Mouse (Mus musculus) testis, adult 2 months (tissue): ENCODE data around the gene Rnf26. TPM values are rescaled to one million over a fixed set of nuclear protein-coding genes. Genes with fewer than 3 reads are reported as not detected.

Experiments used
- H3K27ac ChIP-seq: fragments of 200-500 bp; 2 replicates; pipeline ENCODE4 v1.5.1; 2012; ENCODE audit warnings: low read depth, low read length; ENCODE audit not compliant: control insufficient read depth, insufficient read depth
- H3K27me3 ChIP-seq: fragments of 200-500 bp; 2 replicates; pipeline ENCODE4 v1.6.1; 2012; ENCODE audit warnings: mild to moderate bottlenecking, low read length, moderate library complexity; ENCODE audit not compliant: control insufficient read depth, insufficient read depth
- H3K36me3 ChIP-seq: fragments of 200-500 bp; 2 replicates; pipeline ENCODE4 v1.6.1; 2012; ENCODE audit warnings: mild to moderate bottlenecking, low read length; ENCODE audit not compliant: control insufficient read depth, insufficient read depth
- H3K4me1 ChIP-seq: fragments of 200-500 bp; 2 replicates; pipeline ENCODE4 v1.6.1; 2012; ENCODE audit warnings: low read length; ENCODE audit not compliant: control insufficient read depth, insufficient read depth
- H3K4me3 ChIP-seq: fragments of 200-500 bp; 2 replicates; pipeline ENCODE4 v1.5.1; 2012; ENCODE audit warnings: low read depth, mild to moderate bottlenecking, low read length, moderate library complexity, mixed read lengths; ENCODE audit not compliant: control insufficient read depth
- CTCF ChIP-seq: fragments of 200-500 bp; IDR thresholded peaks from 2 replicates; pipeline ENCODE4 v1.5.1; 2012; ENCODE audit warnings: low read depth, mild to moderate bottlenecking, inconsistent platforms, low read length, moderate library complexity; ENCODE audit not compliant: control insufficient read depth, insufficient read depth, insufficient replicate concordance
- POLR2A ChIP-seq: fragments of 200-500 bp; IDR thresholded peaks from 2 replicates; pipeline ENCODE4 v1.6.1; 2012; ENCODE audit warnings: low read depth, mild to moderate bottlenecking, inconsistent platforms, low read length, moderate library complexity; ENCODE audit not compliant: control insufficient read depth
- polyA plus RNA-seq: library from polyadenylated mRNA; depleted of rRNA; stranded (reverse); fragments of >200 nt; gene quantifications from 2 replicates; pipeline ENCODE4 v1.2.3, GENCODE M21; 2012

Gene Rnf26
- polyA plus RNA-seq, 1 experiment: 37.5 TPM

DNA sequence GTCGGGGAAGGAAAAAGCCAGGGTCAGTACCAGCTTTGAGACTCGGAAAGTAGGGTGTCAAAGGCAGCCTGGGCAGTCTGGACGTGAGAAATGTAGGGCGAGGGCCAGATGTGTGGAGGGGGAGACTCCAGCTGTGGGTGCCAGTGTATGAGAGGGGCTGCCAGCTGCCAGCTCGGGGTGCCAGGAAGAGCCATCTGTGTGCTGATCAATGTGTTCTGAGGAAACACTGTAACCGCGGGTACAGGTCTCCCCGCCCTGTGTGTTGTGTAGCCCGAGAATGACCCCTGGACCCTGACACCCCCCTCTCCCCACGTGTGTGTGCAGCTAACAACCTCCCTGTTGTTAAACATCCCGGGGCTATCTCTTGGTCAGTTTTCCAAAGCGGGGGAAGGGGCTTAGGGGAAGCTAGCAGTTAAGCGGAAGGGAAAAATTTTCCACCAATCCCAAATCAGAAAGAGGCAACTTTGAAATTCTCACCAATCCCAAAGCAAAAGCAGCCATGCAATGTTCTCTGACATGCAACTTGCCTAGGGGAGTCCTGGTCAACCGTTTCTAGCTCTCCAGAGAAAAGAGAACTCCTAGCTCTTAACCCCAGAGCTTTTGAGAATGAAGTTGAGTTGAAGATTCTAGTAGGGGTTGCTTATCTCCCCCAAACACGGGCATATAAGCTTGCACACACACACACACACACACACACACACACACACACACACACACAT is 45.9 kb downstream of the Rnf26 start:
- TF ChIP-seq POLR2A (no peak), CTCF (no peak)
- H3K36me3 ChIP-seq: no peaks in the 10 kb centered on the region
- H3K27ac ChIP-seq: peak overlapping the region; percentile 82
- H3K4me1 ChIP-seq: peaks cover 7% of the 10 kb centered on the region
- peak overlapping the region; percentile 99 for H3K4me3 ChIP-seq
- H3K27me3 ChIP-seq: no peaks in the 10 kb centered on the region

- H3K27ac ChIP-seq: peak within 1 kb of the TSS; percentile 82
Observed at GRCm38 (mm10) chr9:44066785-44067225, 46.5 kb downstream of the Rnf26 start, which contains the start of gene Usp2. Gene Usp2 (plus strand): TSS chr9:44067021.

GRCm38 (mm10) chr9:44065177-44065576 is 48.1 kb downstream of the Rnf26 start:
- no peak overlapping the region for H3K27ac ChIP-seq
- no peaks in the 10 kb centered on the region for H3K27me3 ChIP-seq
- peak overlapping the region; percentile 64; the same call in 1 of the 2 replicates for H3K4me3 ChIP-seq
- H3K36me3 ChIP-seq: no peaks in the 10 kb centered on the region
- H3K4me1 ChIP-seq: peaks cover 5% of the 10 kb centered on the region
- TF ChIP-seq CTCF (no peak), POLR2A (no peak)

More at GRCm38 (mm10) chr9:44066785-44067225, 46.5 kb downstream of the Rnf26 start, which contains the start of gene Usp2:
- Histone ChIP-seq H3K4me1 (peaks cover 5% of the 10 kb centered on the region), H3K27me3 (no peaks in the 10 kb centered on the region), H3K36me3 (no peaks in the 10 kb centered on the region), H3K4me3 (peak within 1 kb of the TSS; percentile 99)
- TF ChIP-seq POLR2A (peak; percentile 65; the same call in 1 of the 2 replicates), CTCF (peak; percentile 80)

DNA sequence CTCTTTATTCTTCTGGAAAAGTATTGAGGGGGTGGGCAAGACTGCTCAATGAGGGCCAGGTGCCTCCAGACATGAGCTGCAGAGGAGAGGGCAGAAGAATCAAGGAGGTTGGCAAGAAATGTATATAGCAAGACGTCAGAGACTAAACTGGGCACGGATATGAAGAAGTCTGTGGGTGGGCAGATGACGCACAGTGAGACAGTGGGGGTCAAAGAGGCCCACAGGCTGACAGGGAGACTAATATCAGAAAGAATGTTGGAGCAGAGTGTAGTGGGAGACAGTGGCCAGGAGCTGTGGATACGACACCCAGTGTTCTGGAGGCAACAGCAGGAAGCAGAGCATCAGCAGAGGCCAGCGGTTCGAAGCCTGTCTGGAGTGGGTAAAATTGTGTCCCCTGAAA is 54.7 kb downstream of the Rnf26 start:
- TF ChIP-seq CTCF (no peak), POLR2A (no peak)
- H3K27ac ChIP-seq: no peak overlapping the region

GRCm38 (mm10) chr9:44053936-44054335 is 59.4 kb downstream of the Rnf26 start:
- Histone ChIP-seq H3K4me3 (no peak overlapping the region), H3K27me3 (no peaks in the 10 kb centered on the region), H3K27ac (no peak overlapping the region), H3K4me1 (no peaks in the 10 kb centered on the region), H3K36me3 (no peaks in the 10 kb centered on the region)
- TF ChIP-seq POLR2A (no peak), CTCF (no peak)

More for the DNA sequence above, 54.7 kb downstream of the Rnf26 start:
- no peaks in the 10 kb centered on the region for H3K27me3 ChIP-seq
- no peaks in the 10 kb centered on the region for H3K4me1 ChIP-seq
- no peaks in the 10 kb centered on the region for H3K36me3 ChIP-seq
- H3K4me3 ChIP-seq: no peak overlapping the region

DNA sequence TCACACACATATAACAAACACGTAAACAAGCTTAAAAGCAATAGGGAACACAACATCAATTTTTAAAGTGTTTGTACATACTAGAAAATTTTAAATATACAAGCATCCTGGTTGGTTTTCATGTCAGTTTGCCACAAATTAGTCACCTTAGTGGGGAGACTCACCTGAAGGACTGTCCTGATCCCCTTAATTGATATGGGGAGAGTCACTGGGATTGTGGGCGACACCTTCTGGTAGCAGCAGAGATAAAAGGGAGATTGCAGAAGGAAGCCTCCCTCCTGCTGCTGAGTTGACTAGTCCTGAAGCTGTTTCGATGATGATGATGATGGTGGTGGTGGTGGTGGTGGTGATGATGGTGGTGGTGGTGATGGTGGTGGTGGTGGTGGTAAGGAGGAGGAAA is 60.5 kb downstream of the Rnf26 start:
- no peaks in the 10 kb centered on the region for H3K27me3 ChIP-seq
- no peak overlapping the region for H3K27ac ChIP-seq
- H3K4me3 ChIP-seq: no peak overlapping the region
- no peaks in the 10 kb centered on the region for H3K36me3 ChIP-seq
- H3K4me1 ChIP-seq: no peaks in the 10 kb centered on the region
- no peak for TF ChIP-seq POLR2A
- TF ChIP-seq CTCF: no peak

DNA sequence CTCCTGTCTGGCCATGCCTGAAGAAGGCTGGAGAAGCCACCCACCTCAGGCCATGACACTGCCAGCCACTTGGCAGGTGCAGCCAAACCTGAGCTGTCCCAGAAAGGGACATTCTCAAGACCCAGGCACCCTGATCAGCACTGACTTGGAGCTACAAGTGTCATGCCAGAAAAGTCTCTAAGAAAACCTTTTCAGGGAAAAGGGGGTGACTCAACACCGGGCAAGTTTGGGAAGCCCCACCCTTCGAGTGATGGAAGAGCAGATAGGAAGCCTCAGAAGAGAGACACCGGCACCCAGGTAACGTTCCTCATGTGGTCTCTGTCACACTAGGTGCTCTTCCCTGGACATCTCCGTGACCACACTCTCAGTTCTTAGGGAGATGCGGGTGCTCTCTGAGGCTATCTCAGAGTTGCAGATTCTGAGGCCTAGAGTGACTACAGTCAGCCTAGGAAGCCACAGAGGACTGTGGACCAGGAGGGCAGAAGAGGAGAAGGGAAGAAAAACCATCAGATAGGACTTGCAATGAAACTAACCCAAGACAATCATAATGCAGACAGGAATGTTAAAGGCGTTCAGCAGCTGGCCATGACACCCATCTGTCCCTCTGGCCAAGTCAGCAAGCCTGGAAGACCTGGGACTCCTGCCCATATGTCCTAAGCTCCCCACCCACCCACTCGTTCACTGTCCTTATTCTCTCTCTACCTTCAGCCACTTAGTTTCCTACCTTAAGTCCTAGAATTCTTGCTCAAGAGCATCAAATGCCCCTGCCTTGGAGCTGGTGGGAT is 63.7 kb downstream of the Rnf26 start:
- TF ChIP-seq CTCF: no peak
- TF ChIP-seq POLR2A: no peak
- Histone ChIP-seq H3K36me3 (no peaks in the 10 kb centered on the region), H3K4me3 (no peak overlapping the region), H3K27ac (no peak overlapping the region), H3K27me3 (no peaks in the 10 kb centered on the region), H3K4me1 (no peaks in the 10 kb centered on the region)
